Mouse (Mus musculus): ENCODE measurements around the gene Ttc25.

DNA sequence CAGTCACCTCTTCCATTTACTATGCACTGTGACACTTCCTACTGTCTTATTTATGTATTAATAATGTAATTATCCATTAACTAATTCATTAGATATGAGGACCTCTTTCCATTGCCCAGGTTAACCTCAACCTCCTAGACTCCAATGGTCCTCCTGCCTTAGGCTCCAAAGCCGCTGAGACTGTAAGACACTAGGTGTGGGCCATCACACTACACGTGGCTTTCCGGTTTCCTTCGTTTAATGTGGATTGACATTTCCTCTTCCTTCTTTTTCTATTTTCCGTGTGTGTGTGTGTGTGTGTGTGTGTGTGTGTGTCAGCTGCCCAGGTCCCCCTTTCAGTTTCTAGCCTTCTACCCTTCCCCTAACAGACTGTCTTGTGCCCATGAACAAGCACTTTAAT is 21.8 kb downstream of the Ttc25 start:
- TF ChIP-seq CTCF (IDR thresholded peaks at IDR 0.05; ENCODE audit: borderline replicate concordance, insufficient read depth, low read depth, low read length) (no peak), POLR2A (IDR thresholded peaks at IDR 0.05; ENCODE audit: borderline replicate concordance, insufficient read depth, low read length) (no peak)
